Mouse (Mus musculus): ENCODE data around the gene Kdm4c.
"Not testable (repeated sequence)": the region's sequence is repeated elsewhere in the genome, so short reads cannot be mapped to it uniquely, and the experiment has no call there.

Kdm4c gene

GRCm38 (mm10) chr4:74311135-74311534 lies 68.8 kb downstream of the Kdm4c start:
- in situ Hi-C loops (cut with MseI, MboI): no loop called here

- in situ Hi-C loops (cut with MseI, MboI): no loop called here
Observed at GRCm38 (mm10) chr4:74312858-74313257, 70.6 kb downstream of the Kdm4c start.

- in situ Hi-C loops (cut with MseI, MboI): no loop called here
Observed at GRCm38 (mm10) chr4:74315388-74315787, 73.1 kb downstream of the Kdm4c start.

- in situ Hi-C loops (cut with MseI, MboI): no loop called here
Observed at GRCm38 (mm10) chr4:74319313-74319712, 77.0 kb downstream of the Kdm4c start.

GRCm38 (mm10) chr4:74357479-74357878 lies 115.2 kb downstream of the Kdm4c start:
- in situ Hi-C loops (cut with MseI, MboI): no loop called here

GRCm38 (mm10) chr4:74360274-74360673 lies 118.0 kb downstream of the Kdm4c start:
- in situ Hi-C loops (cut with MseI, MboI): no loop called here

GRCm38 (mm10) chr4:74386583-74386982 lies 144.3 kb downstream of the Kdm4c start:
- in situ Hi-C loops (cut with MseI, MboI): no loop called here

- in situ Hi-C loops (cut with MseI, MboI): no loop called here
Observed at GRCm38 (mm10) chr4:74393162-74393561, 150.9 kb downstream of the Kdm4c start.

- in situ Hi-C loops (cut with MseI, MboI): no loop called here
Observed at GRCm38 (mm10) chr4:74396562-74396961, 154.3 kb downstream of the Kdm4c start.

- in situ Hi-C loops (cut with MseI, MboI): not testable (repeated sequence)
Observed at GRCm38 (mm10) chr4:74401617-74402313, 159.5 kb downstream of the Kdm4c start.

- in situ Hi-C loops (cut with MseI, MboI): no loop called here
Observed at GRCm38 (mm10) chr4:74408731-74409130, 166.4 kb downstream of the Kdm4c start.

GRCm38 (mm10) chr4:74419794-74420193 lies 177.5 kb downstream of the Kdm4c start:
- in situ Hi-C loops (cut with MseI, MboI): no loop called here
